Mouse (Mus musculus) hindbrain, embryonic 10.5 days (tissue): Measurements from ENCODE around the gene Rhbdf1. TPM values are rescaled to one million over a fixed set of nuclear protein-coding genes. Genes with fewer than 3 reads are reported as not detected.
A peak's percentile ranks its signal among the peaks of the same experiment; 100 is the strongest.

ENCODE experiments used
- DNase-seq: peaks from one replicate; pipeline ENCODE4 v3.0.0-alpha.2; 2017; ENCODE audit warnings: low spot score
- H3K27ac ChIP-seq: fragments of 300-500 bp; sonication (generic); 2 replicates; pipeline ENCODE4 v1.5.1; 2016; ENCODE audit warnings: mild to moderate bottlenecking, moderate library complexity
- H3K27me3 ChIP-seq: fragments of 300-500 bp; sonication (generic); 2 replicates; pipeline ENCODE4 v1.6.1; 2016; ENCODE audit warnings: mild to moderate bottlenecking; ENCODE audit not compliant: poor library complexity, insufficient read depth, severe bottlenecking
- H3K36me3 ChIP-seq: fragments of 300-500 bp; sonication (generic); 2 replicates; pipeline ENCODE4 v1.6.1; 2016; ENCODE audit warnings: mild to moderate bottlenecking, moderate library complexity
- H3K4me1 ChIP-seq: fragments of 300-500 bp; sonication (generic); replicated peaks from 2 replicates; pipeline ENCODE4 v1.6.1; 2016; ENCODE audit warnings: mild to moderate bottlenecking
- H3K4me3 ChIP-seq: fragments of 300-500 bp; sonication (generic); 2 replicates; pipeline ENCODE4 v1.5.1; 2016; ENCODE audit warnings: mild to moderate bottlenecking, moderate library complexity
- H3K9me3 ChIP-seq: fragments of 300-500 bp; sonication (generic); 2 replicates; pipeline ENCODE4 v1.6.1; 2016; ENCODE audit warnings: mild to moderate bottlenecking, moderate library complexity
- WGBS: fragments of 180-500 bp; shearing (Covaris S2); methylation state at CpG from one replicate; pipeline ENCODE4 v1.1.7; 2016; 5-methylcytosine and 5-hydroxymethylcytosine counted together
- polyA plus RNA-seq: library from polyadenylated mRNA; unstranded; fragments of >200 nt; fragmentation: Nextera tagmentation; extraction: Ambion mirVana; gene quantifications from 2 replicates; pipeline ENCODE4 v1.2.1, GENCODE M21; 2016

The Rhbdf1 gene
- polyA plus RNA-seq, 1 experiment from 2014 or later, result 31.3 TPM

DNA sequence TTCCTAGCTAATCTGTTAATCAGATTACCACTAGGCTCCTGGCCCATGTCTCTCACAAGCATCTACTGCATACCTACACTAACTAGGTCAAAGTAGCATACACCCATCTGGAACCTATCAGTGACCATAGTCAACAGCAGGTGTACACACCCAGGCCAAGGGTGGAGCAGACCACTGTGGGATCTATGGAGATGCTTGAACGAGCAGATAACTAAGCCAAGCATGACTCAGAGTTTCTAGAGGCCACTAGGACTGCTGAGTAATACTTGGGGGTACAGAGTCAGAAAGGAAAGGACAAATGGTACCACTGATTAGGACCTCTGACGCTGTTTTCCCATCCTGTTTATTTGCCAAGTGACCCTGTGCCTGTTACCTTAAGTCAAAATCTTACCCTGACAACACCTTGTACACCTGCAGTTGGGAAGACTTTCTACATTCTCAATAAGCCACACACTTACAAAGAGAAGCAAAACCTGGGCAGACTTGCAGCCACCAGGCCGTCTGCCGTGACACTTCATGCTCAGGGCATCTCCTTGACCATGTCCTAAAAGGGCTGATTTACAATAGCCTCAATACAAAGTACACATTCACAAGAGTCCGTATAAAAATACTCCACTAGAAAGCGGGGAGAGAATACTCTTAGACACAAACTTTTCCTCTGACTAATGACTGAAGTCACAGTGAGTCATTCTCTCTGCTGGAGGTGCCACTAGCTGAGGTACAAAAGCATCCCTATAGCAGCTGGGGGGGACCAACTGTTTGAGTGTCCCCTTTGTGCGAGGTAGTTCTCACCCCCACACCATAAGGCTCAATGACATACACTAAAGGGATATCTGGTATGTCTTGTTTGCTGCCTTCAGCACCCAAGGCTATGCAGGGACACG lies 29.0 kb upstream of the Rhbdf1 start:
- no peak for DNase-seq
- no peak overlapping the region for H3K4me3 ChIP-seq
- WGBS, result 93% methylated on average over 8 of the region's 8 CpGs
- no peaks in the 10 kb centered on the region for H3K9me3 ChIP-seq
- H3K27me3 ChIP-seq, result no peaks in the 10 kb centered on the region
- 0 out of 2 replicates have a peak overlapping the region, but pooled peaks have one; percentile 30 for H3K27ac ChIP-seq
- H3K4me1 ChIP-seq, result no peaks in the 10 kb centered on the region
- H3K36me3 ChIP-seq, result peaks cover 96% of the 10 kb centered on the region

DNA sequence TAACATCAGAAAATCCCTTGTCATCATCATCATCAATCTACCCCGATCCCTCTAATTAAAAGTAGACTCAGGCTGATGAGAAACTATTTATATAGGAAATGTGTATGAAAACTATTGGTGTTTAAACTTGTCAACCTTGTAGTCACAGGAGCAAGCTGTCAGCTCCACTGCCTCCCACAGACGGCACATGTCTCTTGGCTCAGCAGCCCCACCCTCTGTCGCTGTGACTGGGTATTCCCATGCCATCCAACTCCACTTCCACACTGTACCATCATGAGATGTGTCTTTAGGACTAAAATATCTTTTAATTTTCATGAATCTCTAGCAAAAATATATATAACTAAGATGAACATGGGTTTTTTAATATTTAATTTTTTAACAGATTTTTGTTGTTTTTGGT lies 26.2 kb upstream of the Rhbdf1 start:
- Histone ChIP-seq H3K27me3 (no peaks in the 10 kb centered on the region), H3K9me3 (no peaks in the 10 kb centered on the region), H3K4me3 (no peak overlapping the region), H3K27ac (no peak overlapping the region), H3K4me1 (peaks cover 11% of the 10 kb centered on the region; the same call in 1 of the 2 replicates), H3K36me3 (peaks cover 98% of the 10 kb centered on the region)
- no peak for DNase-seq
- 85% methylated on average over 3 of the region's 3 CpGs for WGBS

DNA sequence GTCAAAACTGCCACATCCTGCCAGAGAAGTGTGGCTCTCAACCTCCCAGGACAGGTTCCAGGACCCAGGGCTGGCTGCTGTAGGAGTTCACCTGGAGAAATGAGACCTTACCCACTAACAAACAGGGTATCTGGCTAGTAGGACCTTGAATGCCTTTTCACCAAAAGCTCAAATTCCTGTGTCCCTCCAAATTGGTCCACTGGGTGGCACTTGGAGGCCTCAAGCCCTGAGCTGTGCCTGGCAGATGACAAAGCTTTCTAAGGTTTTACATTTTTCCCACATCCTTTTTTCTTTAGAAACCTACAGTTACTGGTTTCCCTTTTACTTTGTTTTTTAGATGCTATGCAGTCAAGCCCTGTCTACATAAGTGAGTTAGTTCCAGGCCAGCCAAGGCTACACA lies 25.0 kb upstream of the Rhbdf1 start:
- Histone ChIP-seq H3K27ac (peak overlapping the region; percentile 30; the same call in 1 of the 2 replicates), H3K4me1 (peaks cover 17% of the 10 kb centered on the region; the same call in 1 of the 2 replicates), H3K27me3 (no peaks in the 10 kb centered on the region), H3K36me3 (peaks cover 98% of the 10 kb centered on the region), H3K9me3 (no peaks in the 10 kb centered on the region), H3K4me3 (no peak overlapping the region)
- no peak for DNase-seq

DNA sequence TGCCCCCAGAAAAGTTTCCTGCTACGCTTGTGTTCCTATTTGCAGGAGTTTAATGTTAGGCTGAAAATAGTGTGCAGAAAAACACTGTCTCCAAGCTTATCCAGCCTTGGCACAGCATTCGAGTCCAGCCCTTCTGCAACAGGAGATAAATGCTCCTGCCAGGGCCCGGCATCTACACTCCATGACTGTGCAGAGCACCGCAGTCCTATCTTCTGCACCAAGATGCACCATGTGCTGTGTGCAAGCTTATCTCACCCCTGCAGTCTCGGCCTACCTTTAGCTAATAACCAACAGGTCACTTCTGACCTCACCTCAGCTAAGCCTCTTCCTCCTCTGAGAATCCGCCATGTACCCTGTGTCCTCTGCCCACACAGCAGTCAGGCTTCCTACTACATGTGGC lies 23.5 kb upstream of the Rhbdf1 start:
- H3K9me3 ChIP-seq, result no peaks in the 10 kb centered on the region
- H3K4me3 ChIP-seq, result no peak overlapping the region
- peaks cover 17% of the 10 kb centered on the region; the same call in 1 of the 2 replicates for H3K4me1 ChIP-seq
- 0 out of 2 replicates have a peak overlapping the region, but pooled peaks have one; percentile 50 for H3K27ac ChIP-seq
- H3K27me3 ChIP-seq, result no peaks in the 10 kb centered on the region
- no peak for DNase-seq
- peaks cover 98% of the 10 kb centered on the region for H3K36me3 ChIP-seq
- 92% methylated on average over 6 of the region's 6 CpGs for WGBS

DNA sequence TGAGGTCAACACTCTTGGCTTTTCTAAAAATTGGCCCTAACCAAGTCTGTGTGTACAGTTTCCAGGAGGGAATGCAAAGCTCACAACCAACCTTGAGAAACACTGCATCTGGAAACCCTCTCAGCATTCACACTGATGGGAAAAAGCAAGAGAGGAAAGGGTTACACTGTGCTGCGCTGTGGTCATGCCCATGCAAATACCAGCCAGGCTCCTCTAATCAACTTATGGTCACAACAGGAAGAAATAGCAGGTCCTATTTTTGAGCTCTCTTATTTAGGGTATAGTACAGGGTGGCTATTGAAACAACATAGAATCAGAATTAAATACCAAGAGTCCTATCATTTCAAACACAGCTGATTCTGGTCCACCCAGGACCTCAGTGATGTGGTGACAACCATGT lies 22.5 kb upstream of the Rhbdf1 start:
- Histone ChIP-seq H3K4me1 (peaks cover 17% of the 10 kb centered on the region; the same call in 1 of the 2 replicates), H3K9me3 (no peaks in the 10 kb centered on the region), H3K36me3 (peaks cover 98% of the 10 kb centered on the region), H3K4me3 (no peak overlapping the region), H3K27ac (peak overlapping the region; percentile 67; the same call in 1 of the 2 replicates), H3K27me3 (no peaks in the 10 kb centered on the region)
- WGBS, result 86% methylated on average over 1 of the region's 1 CpGs
- DNase-seq, result no peak

DNA sequence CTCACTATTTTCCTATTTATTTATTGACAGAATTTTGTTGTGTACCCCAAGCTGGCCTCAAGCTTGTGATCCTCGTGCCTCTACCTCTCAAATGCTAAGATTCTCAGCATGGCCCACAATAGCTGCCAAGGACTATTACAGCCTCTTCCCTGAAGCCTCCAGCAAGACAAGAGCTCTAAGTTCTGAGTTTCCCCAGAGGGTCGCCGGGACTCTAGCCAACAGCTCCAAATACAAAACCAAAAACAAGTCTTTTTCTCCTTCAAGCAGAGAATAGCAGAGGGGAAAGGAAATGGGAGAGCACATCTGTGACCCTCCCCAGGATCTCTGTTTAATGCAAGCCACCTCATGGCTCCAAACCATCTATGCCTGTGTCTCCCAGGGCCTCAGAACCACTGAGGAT lies 22.0 kb upstream of the Rhbdf1 start:
- no peaks in the 10 kb centered on the region for H3K27me3 ChIP-seq
- no peak for DNase-seq
- peak overlapping the region; percentile 67; the same call in 1 of the 2 replicates for H3K27ac ChIP-seq
- H3K9me3 ChIP-seq, result no peaks in the 10 kb centered on the region
- 82% methylated on average over 3 of the region's 3 CpGs for WGBS
- no peak overlapping the region for H3K4me3 ChIP-seq
- peaks cover 97% of the 10 kb centered on the region for H3K36me3 ChIP-seq
- peaks cover 17% of the 10 kb centered on the region; the same call in 1 of the 2 replicates for H3K4me1 ChIP-seq

DNA sequence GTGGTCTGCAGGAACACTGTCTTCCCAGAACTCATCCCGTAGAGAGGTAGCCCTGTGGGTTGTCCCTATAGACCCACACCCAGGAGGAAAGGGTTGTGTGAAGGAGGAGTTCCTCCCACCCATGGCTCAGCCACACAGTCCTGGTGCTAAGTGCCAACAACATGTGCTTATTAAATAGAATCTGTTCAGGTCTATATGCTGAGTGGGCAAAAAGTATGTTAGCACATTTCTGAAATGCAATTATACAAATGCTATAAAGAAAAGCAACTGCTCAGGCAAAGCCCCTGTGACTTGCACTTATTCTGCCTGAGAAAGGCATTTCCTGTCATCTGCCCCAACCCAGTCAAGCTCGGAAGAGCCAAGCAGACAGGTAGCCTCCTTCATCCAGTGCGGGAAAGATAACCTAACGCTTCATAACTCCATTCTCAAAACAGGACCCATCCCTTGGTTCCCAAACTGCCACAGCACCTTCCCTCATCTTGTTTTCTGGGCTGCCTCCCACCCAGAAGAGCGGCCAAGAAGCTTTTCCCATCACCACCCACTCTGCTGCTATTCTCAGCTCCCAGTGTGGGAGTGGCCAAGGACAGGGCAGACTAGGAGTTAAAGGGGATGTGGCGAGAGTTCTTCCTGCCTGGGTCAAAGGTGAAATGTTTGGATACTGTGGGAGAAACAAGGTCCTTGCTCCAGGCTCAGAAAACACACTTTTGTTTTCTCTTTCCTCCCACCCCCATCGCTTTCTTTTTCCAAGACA lies 21.3 kb upstream of the Rhbdf1 start:
- Histone ChIP-seq H3K27ac (peak overlapping the region; percentile 67; the same call in 1 of the 2 replicates), H3K4me1 (peaks cover 17% of the 10 kb centered on the region; the same call in 1 of the 2 replicates), H3K27me3 (no peaks in the 10 kb centered on the region), H3K9me3 (no peaks in the 10 kb centered on the region), H3K4me3 (no peak overlapping the region), H3K36me3 (peaks cover 97% of the 10 kb centered on the region)
- no peak for DNase-seq
- WGBS, result 66% methylated on average over 7 of the region's 7 CpGs

DNA sequence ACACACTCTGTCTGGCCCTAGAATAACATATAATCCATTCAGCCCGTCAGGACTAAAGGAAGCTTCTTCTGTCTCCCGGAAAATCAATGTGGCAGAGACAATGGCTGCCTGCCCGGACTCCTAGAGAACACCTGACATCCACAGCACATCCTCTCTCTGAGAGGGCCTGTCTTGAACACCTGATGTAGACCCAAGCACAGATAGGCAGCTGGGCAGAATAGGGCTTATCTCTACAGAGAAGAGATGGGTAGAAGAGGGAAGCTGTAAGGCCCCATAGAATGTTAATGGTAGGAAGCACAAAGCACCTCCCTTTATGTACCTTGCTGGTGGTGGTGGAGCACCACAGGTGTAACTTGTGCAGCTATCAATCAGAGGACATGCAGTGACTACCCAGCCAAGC lies 20.1 kb upstream of the Rhbdf1 start:
- H3K36me3 ChIP-seq, result peaks cover 97% of the 10 kb centered on the region
- H3K27ac ChIP-seq, result no peak overlapping the region
- H3K27me3 ChIP-seq, result no peaks in the 10 kb centered on the region
- H3K9me3 ChIP-seq, result no peaks in the 10 kb centered on the region
- no peak overlapping the region for H3K4me3 ChIP-seq
- H3K4me1 ChIP-seq, result peaks cover 17% of the 10 kb centered on the region; the same call in 1 of the 2 replicates
- no peak for DNase-seq
- WGBS, result 84% methylated on average over 3 of the region's 3 CpGs

DNA sequence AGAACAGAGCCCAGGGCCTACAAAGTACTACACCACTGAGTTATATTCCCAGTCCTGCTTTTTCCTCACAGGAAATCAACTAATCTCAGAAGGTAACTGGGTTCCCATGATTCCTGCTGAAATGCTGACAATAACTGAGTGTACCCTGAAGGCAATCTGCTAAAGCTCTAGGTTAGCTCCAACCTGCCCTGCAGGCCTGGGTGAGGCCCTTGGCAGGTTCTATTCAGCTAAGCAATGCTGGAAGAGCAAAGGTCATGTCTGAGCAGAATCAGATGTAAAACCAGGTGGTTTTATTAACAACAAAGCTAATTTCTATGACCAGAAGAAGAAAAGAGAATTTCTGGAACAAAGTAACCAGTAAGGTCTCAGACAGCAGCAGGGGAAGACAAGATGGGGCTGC lies 19.3 kb upstream of the Rhbdf1 start:
- Histone ChIP-seq H3K9me3 (no peaks in the 10 kb centered on the region), H3K4me3 (no peak overlapping the region), H3K4me1 (peaks cover 17% of the 10 kb centered on the region; the same call in 1 of the 2 replicates), H3K36me3 (peaks cover 97% of the 10 kb centered on the region), H3K27me3 (no peaks in the 10 kb centered on the region), H3K27ac (no peak overlapping the region)
- no peak for DNase-seq

DNA sequence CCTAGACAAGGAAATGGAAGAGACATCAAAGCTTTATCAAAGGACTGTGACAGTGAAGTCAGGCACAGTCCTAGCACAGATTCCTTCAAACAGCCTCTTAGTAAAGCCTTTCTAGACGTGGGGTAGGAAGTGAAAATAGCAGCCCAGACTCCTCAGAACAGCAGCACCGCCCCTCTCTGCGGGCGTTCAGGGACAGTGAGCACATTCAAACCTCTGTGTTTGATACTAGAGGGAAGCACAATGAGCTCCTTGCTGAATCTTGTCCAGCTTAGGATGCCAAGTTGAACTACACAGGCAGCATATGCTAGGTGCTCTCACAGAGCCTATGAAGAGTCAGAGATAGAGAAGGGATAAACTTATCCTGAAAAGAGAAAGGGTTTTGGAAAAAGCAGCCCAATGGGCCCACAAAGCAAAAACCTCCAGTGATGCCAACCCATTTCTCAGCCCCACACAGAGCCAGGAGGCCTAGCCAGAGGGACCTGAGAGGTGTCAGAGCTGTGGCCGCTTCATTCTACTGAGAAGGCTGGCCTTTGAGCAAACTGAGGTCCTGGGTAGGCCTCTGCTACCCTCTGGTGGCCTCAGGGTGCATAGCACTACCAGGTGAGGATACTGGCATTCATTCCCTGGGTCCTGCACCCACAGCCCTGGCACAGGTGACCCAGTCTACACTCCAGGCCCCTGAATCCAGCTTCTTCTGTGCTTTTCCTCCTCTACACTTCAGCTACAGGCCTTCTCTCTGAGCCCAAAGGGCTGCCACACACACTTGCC lies 16.2 kb upstream of the Rhbdf1 start:
- peak; percentile 72 for DNase-seq
- Histone ChIP-seq H3K27me3 (no peaks in the 10 kb centered on the region), H3K4me3 (no peak overlapping the region), H3K36me3 (peaks cover 98% of the 10 kb centered on the region), H3K27ac (no peak overlapping the region), H3K4me1 (0 out of 2 replicates have a peak, but pooled peaks cover 6% of the 10 kb centered on the region), H3K9me3 (no peaks in the 10 kb centered on the region)
- WGBS, result 67% methylated on average over 5 of the region's 5 CpGs

DNA sequence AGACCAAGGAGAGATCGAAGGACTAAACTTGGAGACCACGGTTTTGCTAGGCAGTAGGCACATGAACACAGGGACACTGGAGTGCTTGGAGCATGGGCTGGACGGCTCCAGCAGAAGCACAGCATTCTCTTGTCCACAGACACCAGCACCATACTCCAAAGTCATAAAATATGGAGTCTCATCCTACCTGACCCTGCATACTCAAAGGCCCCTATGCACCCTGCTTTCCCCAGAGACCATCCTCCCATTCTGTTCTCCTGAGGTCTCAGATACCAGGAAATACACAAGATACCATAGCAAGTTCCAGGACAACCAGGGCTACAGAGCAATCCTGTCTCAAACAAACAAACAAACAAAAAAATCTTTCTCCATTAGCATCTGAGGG lies 15.3 kb upstream of the Rhbdf1 start:
- Histone ChIP-seq H3K36me3 (peaks cover 98% of the 10 kb centered on the region), H3K9me3 (no peaks in the 10 kb centered on the region), H3K27me3 (no peaks in the 10 kb centered on the region), H3K4me1 (0 out of 2 replicates have a peak, but pooled peaks cover 4% of the 10 kb centered on the region), H3K27ac (no peak overlapping the region), H3K4me3 (no peak overlapping the region)
- 92% methylated on average over 3 of the region's 3 CpGs for WGBS
- DNase-seq, result no peak

DNA sequence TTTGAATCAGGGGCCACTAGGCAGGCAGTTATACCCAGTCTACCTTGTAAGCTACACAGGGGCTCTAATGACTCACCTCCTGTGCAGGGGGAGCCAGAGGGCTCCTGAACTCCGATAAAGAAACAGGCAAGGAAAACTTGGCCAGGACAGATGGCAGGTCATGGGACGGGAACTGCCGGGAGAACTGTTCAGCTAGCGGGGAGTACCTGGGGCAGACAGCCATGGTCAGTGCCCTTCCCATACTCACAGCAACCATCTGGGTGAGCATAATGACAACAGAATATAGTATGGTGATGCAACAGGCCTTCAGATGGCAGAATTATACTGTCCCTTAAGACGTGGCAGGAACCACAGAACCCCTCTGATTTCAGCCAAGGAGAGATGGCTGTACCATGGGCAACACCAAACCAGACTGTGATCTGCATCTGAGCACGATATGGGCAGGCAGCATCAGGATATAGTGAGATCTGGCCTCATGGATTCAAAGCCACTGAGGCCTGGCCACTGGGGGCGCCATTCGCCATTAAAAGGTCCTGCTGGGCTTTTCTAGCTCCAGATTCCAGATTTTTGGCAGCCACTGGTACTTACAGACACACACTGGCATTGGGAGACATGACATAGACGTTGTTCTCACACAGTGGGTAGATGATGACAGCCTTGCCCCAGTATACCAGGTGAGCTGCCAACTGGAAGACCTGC lies 14.8 kb upstream of the Rhbdf1 start:
- Histone ChIP-seq H3K4me1 (0 out of 2 replicates have a peak, but pooled peaks cover 4% of the 10 kb centered on the region), H3K4me3 (no peak overlapping the region), H3K27me3 (no peaks in the 10 kb centered on the region), H3K36me3 (peaks cover 98% of the 10 kb centered on the region), H3K27ac (no peak overlapping the region), H3K9me3 (no peaks in the 10 kb centered on the region)
- WGBS, result 57% methylated on average over 9 of the region's 9 CpGs
- peak; percentile 63 for DNase-seq
